11 mouse cellular contexts compared by ENCODE assay signal in genomic region chr4:139246130-139246877, GRCm38 (mm10). TPM values are rescaled to one million over a fixed set of nuclear protein-coding genes. Genes with fewer than 3 reads are reported as not detected.
A peak's percentile ranks its signal among the peaks of the same experiment; 100 is the strongest.
DNase-seq lines count a peak whose midpoint lies in the region; ATAC-seq lines count a peak whose summit lies in the region.
"Had no signal": no experiment of that assay in that cellular context is flagged by ENCODE, and none has a peak within 500 bp of the region (broad histone marks: within the 10 kb centered on the region; RNA-seq: fewer than 3 reads in every experiment).

No protein-coding gene starts in this region.

- no peak overlapping the region for H3K4me2 ChIP-seq in neural tube, embryonic 11.5 days (ENCODE audit: low read depth)
- H3K4me2 ChIP-seq in limb, embryonic 13.5 days (replicated peaks) = no peak overlapping the region
- H3K4me2 ChIP-seq: stomach, embryonic 15.5 days had no signal

- no peak overlapping the region for H3K9ac ChIP-seq in neural tube, embryonic 11.5 days (ENCODE audit: low read length)
- no peak overlapping the region for H3K9ac ChIP-seq in limb, embryonic 13.5 days
- H3K9ac ChIP-seq: liver, postnatal 0 days; stomach, embryonic 15.5 days had no signal

- 0 out of 2 replicates have a peak overlapping the region, but pooled peaks have one; percentile 4 for H3K27ac ChIP-seq in neural tube, embryonic 11.5 days (ENCODE audit: low read depth, low read length)
- H3K27ac ChIP-seq in limb, embryonic 13.5 days = peak overlapping the region; percentile 85
- H3K27ac ChIP-seq: stomach, embryonic 15.5 days had no signal

- intact Hi-C loops in left cerebral cortex, postnatal 14 days (cut with DNase I) = no loop called here

- H3K9me3 ChIP-seq in neural tube, embryonic 11.5 days (ENCODE audit: control insufficient read depth, low read length) = no peaks in the 10 kb centered on the region
- H3K9me3 ChIP-seq in limb, embryonic 13.5 days = no peaks in the 10 kb centered on the region
- H3K9me3 ChIP-seq: stomach, embryonic 15.5 days had no signal

- H3K4me1 ChIP-seq in neural tube, embryonic 11.5 days (ENCODE audit: control insufficient read depth, insufficient read depth, low read length) = peaks cover 30% of the 10 kb centered on the region
- peaks cover 100% of the 10 kb centered on the region for H3K4me1 ChIP-seq in limb, embryonic 13.5 days

- ATAC-seq in neural tube, embryonic 11.5 days (ENCODE audit: insufficient read depth, low FRiP score, low TSS enrichment) = no peak
- peak; percentile 54 for ATAC-seq in limb, embryonic 13.5 days (ENCODE audit: low FRiP score, low read depth)
- ATAC-seq: liver, postnatal 0 days had no signal

- peak; percentile 50 to 59 for DNase-seq in cerebellum, postnatal 10 days
- no peak for DNase-seq in cerebellum, postnatal 25 days
- no peak for DNase-seq in neural tube, embryonic 11.5 days (ENCODE audit: low spot score)
- DNase-seq in neural tube, embryonic 10.5 days (ENCODE audit: extremely low spot score, low spot score) = no peak
- DNase-seq in skeletal muscle tissue, adult 2 months (ENCODE audit: low read depth, low spot score) = peak; percentile 73
- no peak for DNase-seq in adrenal gland, adult 18-20 months (ENCODE audit: low spot score in 2 of 2)
- no peak for DNase-seq in left cerebral cortex, postnatal 14 days (ENCODE audit: low spot score in 2 of 2)
- DNase-seq: heart, postnatal 14 days; liver, postnatal 0 days had no signal

- no peak overlapping the region for H3K4me3 ChIP-seq in neural tube, embryonic 11.5 days (ENCODE audit: low read depth, low read length)
- no peak overlapping the region for H3K4me3 ChIP-seq in limb, embryonic 13.5 days
- H3K4me3 ChIP-seq: stomach, embryonic 15.5 days had no signal

- 50% methylated on average over 7 of the region's 7 CpGs for WGBS in neural tube, embryonic 11.5 days
- WGBS in limb, embryonic 13.5 days = 11% methylated on average over 7 of the region's 7 CpGs

- H3K27me3 ChIP-seq in neural tube, embryonic 11.5 days (ENCODE audit: control insufficient read depth, insufficient read depth, low read length) = no peaks in the 10 kb centered on the region
- H3K27me3 ChIP-seq in limb, embryonic 13.5 days = no peaks in the 10 kb centered on the region
- H3K27me3 ChIP-seq: stomach, embryonic 15.5 days had no signal

- no peaks in the 10 kb centered on the region for H3K36me3 ChIP-seq in neural tube, embryonic 11.5 days (ENCODE audit: control insufficient read depth, insufficient read depth, low read length)
- H3K36me3 ChIP-seq in limb, embryonic 13.5 days = peaks cover 15% of the 10 kb centered on the region

RNA-seq across cellular contexts. Expression of gene Capzb, which starts 53.6 kb away (rescaled TPM):
- polyA plus RNA-seq in neural tube, embryonic 11.5 days (2014; fragmentation: Nextera tagmentation; extraction: Ambion mirVana) = 263 and 269 TPM in 2 replicates
- polyA plus RNA-seq in limb, embryonic 13.5 days (2015; fragmentation: Nextera tagmentation; extraction: Ambion mirVana) = 396 and 406 TPM in 2 replicates
- total RNA-seq in adrenal gland, adult 18-20 months (2021) = 100 to 1,000 TPM; 351 to 362 TPM
- total RNA-seq in left cerebral cortex, postnatal 14 days (2021) = 100 to 1,000 TPM; 394 to 398 TPM

Comparison
In these comparisons a context has a peak if more than half of its experiments do, and no peak if none do; other contexts are left out.
1. DNase-seq: peak in cerebellum, postnatal 10 days (2 of 2) and skeletal muscle tissue, adult 2 months (single experiment); none in cerebellum, postnatal 25 days (0 of 2), neural tube, embryonic 11.5 days (single experiment), neural tube, embryonic 10.5 days (single experiment), adrenal gland, adult 18-20 months (0 of 2) and left cerebral cortex, postnatal 14 days (0 of 2).